Mouse (Mus musculus) c-Kit-positive CD71-negative TER-119-negative erythroid progenitor cells, embryonic 14.5 days (primary cell): ENCODE data around the gene Asic2.

Experiments
- DNase-seq: peaks from one replicate; pipeline ENCODE4 v3.0.0-alpha.2; 2013; ENCODE audit warnings: low read depth

The Asic2 gene

DNA sequence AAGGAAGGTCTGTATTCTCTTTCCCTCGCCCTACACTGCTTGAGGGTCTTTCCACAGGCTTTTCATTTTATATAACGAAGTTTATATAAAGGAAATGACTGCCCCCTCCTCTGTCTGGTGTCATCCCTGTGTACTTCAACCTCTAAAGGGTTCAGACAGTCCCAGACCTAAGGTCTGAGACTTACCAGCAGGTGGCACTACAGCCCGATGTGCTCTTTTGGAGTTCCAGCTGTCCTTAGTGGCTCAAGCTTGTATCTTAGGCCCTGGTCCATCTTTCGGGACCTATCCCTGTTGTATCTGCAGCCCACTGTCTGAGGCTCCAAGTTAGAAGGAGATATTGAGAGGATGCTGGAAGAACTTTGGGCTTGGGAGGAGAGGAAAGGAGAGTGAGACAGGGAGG, 1061.8 kb downstream of the Asic2 start:
- peak; percentile 12 for DNase-seq

DNA sequence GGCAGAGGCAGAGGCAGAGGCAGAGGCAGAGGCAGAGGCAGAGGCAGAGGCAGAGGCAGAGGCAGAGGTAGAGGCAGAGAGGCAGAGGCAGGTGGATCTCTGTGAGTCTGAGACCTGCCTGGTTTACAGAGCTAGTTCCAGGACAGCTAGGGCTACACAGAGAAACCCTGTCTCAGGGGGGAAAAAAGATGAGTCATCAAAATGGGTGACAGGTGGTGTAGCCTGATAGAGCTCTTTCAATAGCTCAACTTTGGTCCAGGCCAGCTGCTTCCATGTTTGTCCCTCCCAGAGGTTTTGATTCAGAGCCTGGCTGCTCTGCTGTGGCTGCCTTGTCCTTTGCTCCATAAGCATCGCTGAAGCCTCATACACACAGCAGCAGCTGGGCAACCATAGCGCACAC, 1063.7 kb downstream of the Asic2 start:
- no peak for DNase-seq

DNA sequence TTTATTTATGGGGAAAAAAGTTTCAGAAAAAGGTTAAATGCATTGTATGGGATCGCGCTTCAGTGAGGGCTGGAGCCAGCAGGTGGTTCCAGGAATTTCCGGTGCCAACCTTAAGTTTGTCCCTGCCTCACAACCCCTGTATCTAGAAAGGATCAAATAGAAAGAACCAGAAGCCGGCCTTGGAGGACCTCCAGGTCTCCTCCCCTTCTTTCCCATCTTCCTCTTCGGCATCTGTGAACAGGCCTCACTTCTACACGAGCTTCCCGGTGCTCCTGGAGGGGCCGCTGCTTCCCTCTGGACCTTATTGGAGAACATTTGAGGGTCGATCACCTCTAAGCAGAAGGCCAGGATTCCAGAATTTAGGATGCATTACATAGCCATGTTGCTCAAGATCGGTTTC, 1064.8 kb downstream of the Asic2 start:
- no peak for DNase-seq

DNA sequence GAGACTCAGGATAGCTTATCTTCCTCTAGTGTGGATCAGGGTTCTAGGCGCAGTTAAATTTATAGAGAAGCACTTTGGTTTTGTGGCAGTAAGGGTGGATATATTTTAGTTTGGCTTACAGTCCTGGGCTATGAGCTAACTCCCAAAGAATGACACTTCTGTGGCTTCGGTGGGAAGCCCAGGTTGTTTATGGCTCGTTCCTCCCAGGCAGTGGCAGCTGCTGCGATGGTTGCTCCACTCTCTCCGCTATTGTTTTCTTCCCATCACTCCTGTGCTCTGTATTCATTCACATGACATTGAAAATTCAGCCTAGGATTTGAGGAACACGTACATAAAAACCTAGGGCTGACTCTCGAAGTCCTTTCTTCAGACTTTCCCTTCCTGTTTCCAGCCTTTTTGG, 1065.6 kb downstream of the Asic2 start:
- DNase-seq: no peak

DNA sequence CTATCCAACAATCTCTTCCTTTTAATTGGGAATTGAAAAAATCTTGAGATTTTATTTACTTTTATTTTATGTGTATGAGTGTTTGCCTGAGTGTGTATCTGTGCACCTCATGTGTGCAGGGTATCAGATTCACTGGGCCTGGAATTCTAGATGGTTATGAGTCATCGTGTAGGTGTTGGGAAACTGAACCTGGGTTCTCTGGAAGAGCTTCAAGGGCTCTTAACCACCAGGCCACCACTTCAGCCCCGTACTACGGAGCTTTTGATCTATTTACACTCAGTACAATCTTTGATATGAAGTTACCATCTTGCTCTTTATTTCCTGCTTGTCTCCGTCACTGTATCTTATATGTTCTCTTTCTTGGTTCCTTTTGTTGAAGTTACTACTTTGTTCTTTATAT, 1067.7 kb downstream of the Asic2 start:
- no peak for DNase-seq

DNA sequence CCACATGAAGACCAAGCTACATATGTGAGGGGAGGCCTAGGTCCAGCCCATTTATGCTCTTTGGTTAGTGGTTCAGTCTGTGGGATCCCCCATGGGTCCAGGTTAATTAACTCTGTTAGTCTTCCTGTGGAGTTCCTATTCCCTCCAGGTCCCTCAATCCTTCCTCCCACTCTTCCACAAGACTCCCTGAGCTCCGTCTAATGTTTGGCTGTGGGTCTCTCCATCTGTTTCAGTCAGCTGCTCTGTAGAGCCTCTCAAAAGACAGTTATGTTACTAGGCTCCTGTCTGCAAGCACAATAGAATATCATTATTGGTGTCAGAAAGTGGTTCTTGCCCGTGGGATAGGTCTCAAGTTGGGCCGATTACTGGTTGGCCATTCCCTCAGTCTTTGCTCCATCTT, 1072.4 kb downstream of the Asic2 start:
- no peak for DNase-seq

DNA sequence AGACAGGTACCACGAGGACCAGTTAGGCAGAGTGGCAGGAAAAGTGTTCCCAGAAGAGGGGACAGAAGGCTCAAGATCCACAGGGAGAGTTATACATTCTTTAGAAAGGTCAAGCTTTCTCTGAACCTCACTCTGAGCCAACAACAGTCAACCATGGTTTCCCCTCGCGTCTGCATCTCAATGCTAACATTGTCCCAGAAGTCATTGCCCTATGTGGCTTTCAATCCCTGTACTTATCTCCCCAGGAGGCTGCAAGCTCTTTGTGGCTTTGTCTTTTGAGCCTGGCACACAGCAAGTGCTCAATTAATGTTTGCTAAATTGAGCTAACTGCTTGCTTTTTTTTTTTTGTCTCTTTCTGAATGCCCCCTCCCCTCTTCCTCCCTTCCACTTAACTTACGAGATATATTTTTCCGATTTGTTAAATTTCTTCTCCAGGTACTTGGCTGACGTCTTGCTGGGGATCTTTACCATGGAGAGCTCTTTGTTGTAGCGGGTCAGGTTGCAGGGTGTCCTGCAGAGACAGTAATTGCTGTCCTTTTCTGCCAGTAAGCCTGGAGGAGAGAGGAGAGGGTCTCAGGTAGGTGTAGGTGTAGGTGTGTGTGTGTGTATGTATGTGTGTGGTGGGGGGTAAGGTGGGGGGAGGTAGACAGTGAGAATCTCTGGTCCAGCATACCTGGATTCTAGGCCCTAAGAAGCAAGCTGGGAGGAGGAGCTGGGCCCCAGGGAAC, 1078.8 kb downstream of the Asic2 start:
- no peak for DNase-seq

DNA sequence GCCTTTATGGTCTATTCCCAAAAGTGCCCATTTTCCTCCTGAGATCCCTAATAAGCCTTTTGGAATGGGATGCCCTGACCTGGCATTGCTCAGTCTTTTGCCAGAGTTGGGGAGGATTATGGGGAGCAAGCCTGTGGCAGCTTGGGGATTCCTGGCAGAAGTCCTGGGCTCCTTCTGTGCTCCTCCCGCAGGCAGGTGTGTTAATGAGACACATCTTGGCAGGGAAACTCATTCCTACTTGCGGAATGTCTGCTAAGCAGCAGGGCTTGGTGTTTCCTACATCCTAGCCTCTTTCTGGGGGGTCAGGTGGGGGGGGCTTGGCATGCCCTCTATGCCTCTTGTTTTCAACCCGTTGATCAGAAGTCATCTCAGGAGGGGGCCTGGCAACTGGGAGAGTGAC, 1081.2 kb downstream of the Asic2 start:
- no peak for DNase-seq

DNA sequence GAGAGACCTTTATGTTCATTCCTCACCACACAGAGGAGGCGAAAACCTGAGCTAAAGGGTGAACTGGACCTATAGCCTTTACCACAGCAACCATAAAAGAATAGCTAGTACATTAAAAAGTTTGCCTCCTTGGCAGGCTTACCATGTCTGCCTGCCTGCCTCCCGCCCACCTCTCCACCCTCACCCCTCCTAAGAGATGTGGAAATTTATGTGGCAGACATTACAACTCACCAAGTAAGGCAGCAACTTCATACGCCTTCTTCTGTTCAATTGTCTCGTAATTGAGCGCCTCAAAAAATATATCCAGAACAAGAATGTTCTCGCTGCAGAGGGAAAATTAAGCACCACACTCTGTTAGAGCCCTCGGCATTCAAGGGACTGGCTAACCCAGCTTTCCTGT, 1081.9 kb downstream of the Asic2 start:
- DNase-seq: no peak

DNA sequence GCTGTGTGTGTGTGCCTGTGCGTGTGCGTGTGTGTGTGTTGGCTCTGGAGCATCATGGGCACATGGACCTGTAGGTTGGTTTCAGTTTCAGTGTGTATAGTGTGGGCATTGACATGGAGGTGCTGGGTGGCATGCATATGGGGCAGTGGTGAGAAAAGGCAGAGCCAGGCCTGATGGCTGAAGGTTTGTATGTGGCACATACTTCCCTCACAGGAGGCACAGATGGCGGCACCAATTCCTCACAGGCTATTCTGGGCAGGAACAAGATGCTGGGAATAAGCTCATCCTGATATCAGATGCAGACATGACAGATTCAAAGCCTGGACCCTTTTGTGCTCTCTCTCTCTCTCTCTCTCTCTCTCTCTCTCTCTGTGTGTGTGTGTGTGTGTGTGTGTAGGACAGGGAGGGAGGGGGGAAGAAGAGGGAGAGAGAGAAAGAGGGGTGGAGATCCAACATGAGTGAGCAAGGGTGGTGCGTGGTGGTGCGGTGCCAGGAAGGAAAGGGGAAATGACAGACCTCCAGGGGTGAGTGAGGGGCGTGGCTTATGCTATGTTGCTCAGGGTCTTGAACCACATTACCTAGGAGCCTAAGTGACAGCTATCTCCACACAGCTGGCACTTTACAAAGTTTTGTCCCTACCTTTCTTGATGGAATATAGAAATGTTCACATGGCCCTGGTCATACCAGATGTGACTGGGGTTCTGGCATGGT, 1083.6 kb downstream of the Asic2 start:
- no peak for DNase-seq

DNA sequence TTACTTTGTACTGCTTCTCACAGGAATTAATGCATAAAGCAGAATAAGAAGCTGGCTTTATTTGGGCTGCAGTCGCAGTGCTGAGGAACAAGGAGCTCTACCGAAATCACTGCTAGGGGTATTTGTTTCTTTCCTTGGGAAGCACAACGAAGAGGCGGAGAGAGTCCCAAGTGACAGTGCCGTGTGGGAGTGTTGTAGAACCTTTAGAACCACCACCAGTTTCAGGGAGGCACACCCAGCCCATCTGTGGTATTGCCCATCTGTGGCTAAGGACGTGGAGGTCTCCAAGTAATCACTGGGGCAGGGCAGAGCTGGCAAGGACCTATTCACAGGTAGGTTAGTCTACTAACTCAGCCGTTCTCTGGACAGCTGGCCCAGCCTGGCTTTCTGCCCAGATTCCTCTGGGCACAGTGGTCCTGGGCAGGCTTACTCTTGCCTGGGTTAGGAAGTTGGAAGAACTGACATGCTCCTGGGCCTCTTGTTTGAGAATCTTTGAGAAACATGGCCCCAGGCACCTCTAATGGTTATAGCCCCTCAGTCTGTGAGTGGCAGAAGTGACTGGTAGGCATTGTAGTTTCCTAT, 1085.9 kb downstream of the Asic2 start:
- DNase-seq: no peak

DNA sequence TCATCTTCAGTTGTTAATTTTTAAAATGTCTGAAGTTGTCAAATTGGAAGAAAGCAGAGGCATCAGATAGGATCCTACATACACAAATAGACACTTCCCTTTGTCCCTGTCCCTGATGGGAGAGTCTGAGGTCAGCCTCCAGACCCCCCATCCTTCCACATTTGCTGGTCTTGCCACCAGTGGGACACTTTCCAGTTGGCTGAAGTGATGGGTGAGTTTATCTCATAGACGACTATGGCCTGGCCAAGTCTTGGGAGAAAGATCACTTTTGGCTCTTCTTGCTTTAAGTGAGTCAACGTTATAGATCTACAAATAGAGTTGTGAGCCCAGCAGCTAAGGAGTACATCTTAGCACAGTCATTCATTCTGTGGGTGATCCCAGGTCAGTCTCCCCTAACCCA, 1090.2 kb downstream of the Asic2 start:
- no peak for DNase-seq

DNA sequence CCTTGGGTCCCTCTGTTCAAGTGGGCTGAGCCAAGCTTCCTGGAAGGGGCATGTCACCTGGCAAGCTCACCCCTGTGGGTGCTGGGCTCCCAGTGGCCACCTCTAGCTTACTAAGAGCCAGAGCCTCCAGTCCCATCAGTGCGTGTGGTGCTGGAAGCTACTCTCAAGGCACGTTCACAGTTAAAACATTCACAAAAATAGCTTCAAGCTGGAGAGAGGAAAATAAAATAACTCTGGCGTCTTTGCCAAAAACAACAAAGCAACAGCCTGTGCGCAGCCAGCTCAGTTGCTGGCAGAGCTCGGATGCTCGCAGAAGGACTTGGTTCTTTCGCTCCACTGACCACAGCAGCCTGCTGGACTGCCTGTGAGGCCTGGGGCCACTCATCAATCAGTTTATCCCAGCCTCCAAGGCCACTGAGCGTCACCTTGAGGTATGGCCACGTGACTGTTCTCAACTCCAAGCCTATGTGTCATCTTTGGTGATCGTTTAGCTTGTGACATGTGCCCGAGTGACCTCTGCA, 1091.1 kb downstream of the Asic2 start:
- DNase-seq: no peak

DNA sequence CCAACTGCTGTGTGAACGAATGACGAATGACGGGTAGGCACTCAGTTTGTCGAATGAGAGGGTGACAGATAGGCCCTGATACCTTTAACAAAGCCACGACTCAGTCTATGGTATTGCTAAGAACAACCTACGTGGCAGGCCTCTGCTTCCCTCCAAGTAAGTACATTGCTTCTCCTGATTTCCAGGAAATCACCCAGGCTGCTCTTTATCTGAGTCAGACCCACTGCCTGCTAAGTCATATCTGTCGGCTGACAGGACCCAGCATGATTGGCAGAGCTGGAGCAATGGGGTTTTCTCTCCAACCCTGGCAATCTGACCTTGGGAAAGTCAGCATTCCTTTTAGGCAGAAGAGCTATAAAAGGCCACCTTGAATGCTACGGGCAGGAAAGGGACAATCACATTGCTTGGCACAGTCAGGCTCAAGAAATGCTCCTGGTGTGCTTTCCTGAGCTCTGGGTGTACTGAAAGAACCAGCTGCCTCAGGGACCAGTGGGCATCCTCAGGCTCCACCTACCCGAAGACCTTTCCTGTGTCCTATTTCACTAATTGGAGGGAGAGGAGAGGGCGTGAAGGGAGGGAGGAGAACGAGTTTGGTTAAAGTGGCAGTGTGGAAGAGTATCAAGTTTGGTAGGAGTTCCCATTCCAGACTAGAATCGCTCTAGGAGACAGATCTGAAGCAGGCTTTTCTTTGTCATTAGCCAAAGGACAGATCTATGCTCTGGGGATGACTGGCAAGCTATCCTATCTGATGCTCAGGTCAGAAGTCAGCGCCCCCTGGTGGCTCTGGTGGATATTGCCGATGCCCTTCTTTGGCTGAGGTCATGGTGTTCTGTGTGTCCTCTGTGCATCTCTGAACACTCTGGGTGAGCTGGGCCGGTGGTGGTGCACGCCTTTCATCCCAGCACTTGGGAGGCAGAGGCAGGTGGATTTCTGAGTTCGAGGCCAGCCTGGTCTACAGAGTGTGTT, 1095.5 kb downstream of the Asic2 start:
- DNase-seq: peak; percentile 69

DNA sequence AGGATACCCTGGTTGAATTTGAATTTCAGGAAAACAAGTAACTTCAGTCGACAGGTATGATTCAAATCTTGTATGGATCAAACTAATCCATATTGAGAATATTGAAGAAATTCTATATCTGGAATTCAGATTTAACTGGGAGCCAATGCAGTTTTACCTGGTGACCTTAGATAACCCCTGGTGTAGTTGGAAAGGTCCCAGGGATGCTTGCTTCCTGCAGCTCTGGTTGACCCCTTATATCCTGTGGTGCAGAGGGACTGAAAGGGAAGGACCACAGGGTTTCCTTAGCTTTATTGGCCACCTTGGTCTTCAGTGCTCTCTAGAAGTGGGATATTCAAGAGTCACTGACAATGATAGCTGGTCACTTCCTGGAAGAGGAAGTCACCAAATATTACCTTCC, 1100.2 kb downstream of the Asic2 start:
- no peak for DNase-seq

DNA sequence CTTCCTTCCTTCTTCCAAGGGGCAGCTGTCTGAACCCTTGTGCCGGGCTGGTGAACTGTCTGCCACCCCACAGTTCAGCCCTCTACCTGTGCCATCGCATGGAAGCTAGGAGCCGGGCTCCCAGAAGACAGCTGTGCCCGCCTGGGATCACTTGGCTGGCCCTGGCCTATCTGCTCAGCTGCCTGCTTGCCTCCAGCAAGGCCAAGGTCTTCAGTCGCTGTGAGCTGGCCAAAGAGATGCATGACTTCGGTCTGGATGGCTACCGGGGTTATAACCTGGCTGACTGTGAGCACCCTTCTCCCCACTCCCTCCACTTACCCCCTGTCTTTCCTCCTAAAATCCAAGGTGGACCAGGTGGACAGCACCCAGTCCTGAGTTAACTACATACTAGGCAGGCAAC, 1105.3 kb downstream of the Asic2 start:
- DNase-seq: no peak

DNA sequence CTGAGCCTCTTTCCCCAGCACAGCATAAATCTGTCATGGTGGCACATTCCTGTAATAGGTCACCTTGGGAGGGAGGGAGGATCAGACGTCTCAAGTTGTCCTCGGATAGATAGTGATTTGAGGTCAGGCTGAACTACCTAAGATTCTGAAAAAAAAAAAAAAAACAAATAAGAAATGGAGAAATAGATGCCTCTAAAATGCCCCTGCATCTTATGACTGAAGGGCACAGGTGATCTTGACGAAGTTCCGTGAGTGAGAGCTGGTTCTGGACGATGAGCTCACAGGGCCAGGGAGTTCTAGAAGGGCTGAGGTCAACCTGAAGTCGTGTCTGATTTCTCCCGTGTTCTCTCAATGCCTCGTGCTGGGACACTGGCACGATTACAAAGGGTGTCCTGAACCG, 1110.2 kb downstream of the Asic2 start, which contains the start of gene Spaca3:
Spaca3 (plus strand) TSS at position 301 of the 400 bp plus-strand sequence.
- no peak for DNase-seq

DNA sequence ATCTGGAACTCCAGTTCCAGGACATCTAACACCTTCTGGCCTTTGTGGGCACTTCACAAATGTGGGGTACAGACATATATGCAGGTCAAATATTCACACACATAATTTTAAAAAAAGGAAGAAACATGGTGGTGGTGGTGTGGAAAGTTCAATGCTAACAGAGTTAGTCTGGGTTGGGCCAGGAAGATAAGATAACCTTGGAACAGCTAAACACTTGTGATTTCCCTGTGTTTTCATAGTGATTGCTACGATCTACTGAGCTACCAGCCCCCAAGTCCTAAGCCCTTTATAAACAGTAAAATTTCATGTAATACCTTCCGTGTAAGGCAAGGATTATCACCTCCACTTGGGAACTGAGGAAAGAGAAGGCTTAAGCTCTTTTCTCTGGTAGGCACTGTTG, 1111.4 kb downstream of the Asic2 start:
- DNase-seq: no peak

DNA sequence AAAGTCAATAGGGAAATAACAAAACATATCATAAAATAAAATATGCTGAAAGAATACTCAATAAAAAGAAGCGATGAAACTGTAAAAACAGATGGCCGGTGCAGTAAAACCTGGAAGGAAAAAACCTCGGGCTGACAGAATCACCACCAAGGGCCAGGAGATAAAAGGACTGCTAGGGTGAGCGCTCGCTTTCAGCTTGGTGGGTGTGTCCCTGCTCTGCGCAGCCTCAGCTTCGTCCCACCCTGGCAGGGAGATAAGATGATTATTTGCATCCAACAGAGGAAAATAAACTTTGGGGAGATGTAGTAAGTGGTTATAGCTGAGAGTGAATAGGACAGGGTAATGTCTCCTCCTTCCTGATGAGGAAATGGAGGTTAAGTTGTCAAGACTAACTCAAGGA, 1113.3 kb downstream of the Asic2 start:
- no peak for DNase-seq

DNA sequence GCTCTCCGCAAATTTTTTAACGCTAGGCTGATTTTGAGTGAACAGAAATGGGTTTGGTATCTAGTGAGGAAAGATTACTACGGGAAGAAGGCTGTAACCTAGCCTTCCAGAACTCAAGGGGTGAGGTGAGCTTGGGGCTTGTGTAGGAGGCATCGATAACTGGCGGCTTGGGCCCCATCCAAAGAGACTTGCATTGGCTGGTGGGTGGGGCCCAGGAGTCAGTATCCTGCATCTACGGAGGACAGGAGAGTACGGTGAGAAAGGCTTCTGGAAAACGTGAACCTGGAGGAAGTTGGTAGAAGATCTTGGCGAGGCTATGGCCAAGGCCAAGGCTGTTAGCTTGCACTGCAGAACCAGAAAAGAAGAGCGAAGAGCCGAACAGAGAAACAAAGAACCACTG, 1113.8 kb downstream of the Asic2 start:
- DNase-seq: no peak

DNA sequence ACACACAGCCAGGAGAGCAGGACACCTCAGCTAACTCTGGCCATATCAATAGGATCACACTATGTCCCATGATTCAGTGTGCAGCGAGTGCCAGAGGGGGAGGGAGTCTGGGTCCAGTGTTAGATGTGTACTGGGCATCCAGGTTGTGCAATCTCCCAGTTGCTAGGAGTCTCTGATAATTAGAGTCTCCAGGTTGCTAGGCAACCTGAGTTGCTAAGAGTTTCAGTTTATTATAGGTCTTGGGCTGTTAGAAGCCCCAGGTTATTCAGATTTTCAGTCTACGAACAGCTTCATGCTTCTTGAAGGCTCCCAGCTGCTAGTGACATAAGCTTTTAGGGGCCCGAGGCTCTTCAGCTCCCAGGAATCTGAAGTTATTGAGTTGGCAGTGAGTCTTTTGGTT, 1115.2 kb downstream of the Asic2 start:
- no peak for DNase-seq

DNA sequence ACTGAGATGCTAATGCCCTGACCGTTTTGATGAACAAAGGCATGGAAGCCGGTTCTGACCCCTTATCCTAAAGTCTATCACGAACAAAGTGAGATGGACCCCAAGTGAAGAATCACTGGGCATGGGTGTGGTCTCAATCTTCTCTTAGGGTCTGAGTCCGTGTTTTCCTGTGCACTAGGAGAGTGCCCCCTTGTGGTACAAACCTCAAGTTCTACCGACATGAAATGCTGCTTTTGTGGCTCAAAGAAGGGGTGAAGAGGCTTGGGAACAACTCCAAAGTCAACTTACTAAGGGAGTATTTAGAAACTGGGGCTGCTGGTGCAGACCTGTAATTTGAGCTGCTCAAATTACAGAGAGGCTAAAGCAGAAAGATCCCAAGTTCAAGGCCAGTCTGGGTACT, 1116.4 kb downstream of the Asic2 start:
- DNase-seq: no peak
